Mouse (Mus musculus) left cerebral cortex, postnatal 14 days (tissue): ENCODE measurements around the gene Epsti1. TPM values are rescaled to one million over a fixed set of nuclear protein-coding genes. Genes with fewer than 3 reads are reported as not detected.

Experiments
- DNase-seq, 2 experiments: peaks; one replicate each; pipeline ENCODE4 v3.0.0; 2021 to 2022; ENCODE audit warnings: low spot score in 2 of 2, mixed read lengths in 1 of 2
- intact Hi-C: fragments of 180-260 bp; cut with DNase I; formaldehyde crosslinking; loops from one replicate; pipeline ENCODE4 v1.15.1; 2025
- total RNA-seq, 2 experiments: library from RNA; stranded (reverse); gene quantifications; 2 replicates each; pipeline ENCODE4 v1.2.3; 2021

Epsti1 gene
- total RNA-seq, 2 experiments from 2014 or later, result 0.17 to 0.31 TPM

- intact Hi-C loops, result no loop called here
- no peak for DNase-seq
Measured at GRCm38 (mm10) chr14:77981516-77981915, 77.5 kb downstream of the Epsti1 start.

- DNase-seq, result no peak
- intact Hi-C loops, result no loop called here
Measured at GRCm38 (mm10) chr14:77997731-77998130, 93.7 kb downstream of the Epsti1 start.

GRCm38 (mm10) chr14:78004486-78004885, 100.4 kb downstream of the Epsti1 start:
- intact Hi-C loops, result no loop called here
- DNase-seq, result no peak

- intact Hi-C loops, result no loop called here
- DNase-seq, result no peak
Measured at GRCm38 (mm10) chr14:78008019-78008418, 104.0 kb downstream of the Epsti1 start.

- intact Hi-C loops, result no loop called here
- DNase-seq, result no peak
Measured at GRCm38 (mm10) chr14:78011808-78012207, 107.8 kb downstream of the Epsti1 start.

GRCm38 (mm10) chr14:78015540-78016321, 111.7 kb downstream of the Epsti1 start:
- intact Hi-C loops, result no loop called here
- DNase-seq, result no peak

- intact Hi-C loops, result no loop called here
- DNase-seq, result no peak
Measured at GRCm38 (mm10) chr14:78016398-78016797, 112.4 kb downstream of the Epsti1 start.

- intact Hi-C loops, result no loop called here
Measured at GRCm38 (mm10) chr14:78019935-78020334, 115.9 kb downstream of the Epsti1 start.

GRCm38 (mm10) chr14:78038876-78039275, 134.8 kb downstream of the Epsti1 start:
- no peak for DNase-seq
- intact Hi-C loops, result no loop called here

More at GRCm38 (mm10) chr14:78019935-78020334, 115.9 kb downstream of the Epsti1 start:
- DNase-seq, result no peak

- no peak for DNase-seq
- intact Hi-C loops, result no loop called here
Measured at GRCm38 (mm10) chr14:78040643-78041042, 136.6 kb downstream of the Epsti1 start.

- DNase-seq, result no peak
- intact Hi-C loops, result no loop called here
Measured at GRCm38 (mm10) chr14:78041886-78042526, 138.0 kb downstream of the Epsti1 start.

GRCm38 (mm10) chr14:78043079-78043478, 139.0 kb downstream of the Epsti1 start:
- no peak for DNase-seq
- intact Hi-C loops, result no loop called here

GRCm38 (mm10) chr14:78048258-78048657, 144.2 kb downstream of the Epsti1 start:
- intact Hi-C loops, result no loop called here
- no peak for DNase-seq

GRCm38 (mm10) chr14:78048674-78049073, 144.6 kb downstream of the Epsti1 start:
- intact Hi-C loops, result no loop called here
- DNase-seq, result no peak

Other genes with a start within 250 kb of the Epsti1 start
- gene Dnajc15, start 29.1 kb upstream of the Epsti1 start, total RNA-seq, result 10 to 100 TPM; 52.2 to 62.3 TPM
- under 1 TPM in 1 of 2 experiments, not detected in 1; 0.23 TPM for gene Fam216b, start 184.8 kb downstream of the Epsti1 start, total RNA-seq